Mouse (Mus musculus): Measurements from ENCODE around the gene Gins2.

The Gins2 gene

GRCm38 (mm10) chr8:120599504-120599903 is 10.4 kb upstream of the Gins2 start:
- peak; percentile 84 to 88 for DNase-seq

- DNase-seq = peak; percentile 61 to 68
Observed at GRCm38 (mm10) chr8:120598579-120598978, 9.5 kb upstream of the Gins2 start.

GRCm38 (mm10) chr8:120595963-120596362 is 6.9 kb upstream of the Gins2 start:
- DNase-seq = peak; percentile 70 to 77

- DNase-seq = no peak
Observed at GRCm38 (mm10) chr8:120594571-120594970, 5.5 kb upstream of the Gins2 start.

GRCm38 (mm10) chr8:120591587-120592292 is 2.6 kb upstream of the Gins2 start:
- DNase-seq = peak; percentile 53 to 61

- DNase-seq = peak in 1 of 2 experiments; percentile 52
Observed at GRCm38 (mm10) chr8:120589921-120590320, 817 bp upstream of the Gins2 start.

GRCm38 (mm10) chr8:120585521-120585920 is 3.6 kb downstream of the Gins2 start:
- DNase-seq = no peak

GRCm38 (mm10) chr8:120581811-120582210 is 7.3 kb downstream of the Gins2 start:
- DNase-seq = no peak

GRCm38 (mm10) chr8:120581329-120581728 is 7.8 kb downstream of the Gins2 start:
- no peak for DNase-seq

- DNase-seq = no peak
Observed at GRCm38 (mm10) chr8:120580336-120581000, 8.6 kb downstream of the Gins2 start.

- DNase-seq = peak in 1 of 2 experiments; percentile 53
Observed at GRCm38 (mm10) chr8:120577821-120578220, 11.3 kb downstream of the Gins2 start.

GRCm38 (mm10) chr8:120575801-120576200 is 13.3 kb downstream of the Gins2 start:
- no peak for DNase-seq

GRCm38 (mm10) chr8:120574941-120575340 is 14.2 kb downstream of the Gins2 start:
- DNase-seq = no peak

GRCm38 (mm10) chr8:120573866-120574265 is 15.2 kb downstream of the Gins2 start:
- DNase-seq = no peak

GRCm38 (mm10) chr8:120572534-120572933 is 16.6 kb downstream of the Gins2 start:
- peak; percentile 54 to 65 for DNase-seq

- DNase-seq = no peak
Observed at GRCm38 (mm10) chr8:120571561-120571960, 17.5 kb downstream of the Gins2 start.

- peak; percentile 80 to 81 for DNase-seq
Observed at GRCm38 (mm10) chr8:120569939-120570715, 19.0 kb downstream of the Gins2 start.

GRCm38 (mm10) chr8:120569123-120569522 is 20.0 kb downstream of the Gins2 start:
- no peak for DNase-seq

GRCm38 (mm10) chr8:120568164-120568798 is 20.8 kb downstream of the Gins2 start:
- DNase-seq = no peak

- DNase-seq = no peak
Observed at GRCm38 (mm10) chr8:120567731-120568130, 21.4 kb downstream of the Gins2 start.

- DNase-seq = peak; percentile 57 to 66
Observed at GRCm38 (mm10) chr8:120566681-120567080, 22.4 kb downstream of the Gins2 start.

- DNase-seq = no peak
Observed at GRCm38 (mm10) chr8:120565151-120565711, 23.9 kb downstream of the Gins2 start.
